Mouse (Mus musculus): ENCODE data around the gene Usmg5. TPM values are rescaled to one million over a fixed set of nuclear protein-coding genes. Genes with fewer than 3 reads are reported as not detected.
"Not testable (repeated sequence)": the region's sequence is repeated elsewhere in the genome, so short reads cannot be mapped to it uniquely, and the experiment has no call there.

The Usmg5 gene
- total RNA-seq (2014; rRNA removed) (620 and 786 TPM in 2 replicates), polyA plus RNA-seq (2015; fragmentation: Nextera tagmentation; extraction: Ambion mirVana) (1,971 and 2,037 TPM in 2 replicates)

DNA sequence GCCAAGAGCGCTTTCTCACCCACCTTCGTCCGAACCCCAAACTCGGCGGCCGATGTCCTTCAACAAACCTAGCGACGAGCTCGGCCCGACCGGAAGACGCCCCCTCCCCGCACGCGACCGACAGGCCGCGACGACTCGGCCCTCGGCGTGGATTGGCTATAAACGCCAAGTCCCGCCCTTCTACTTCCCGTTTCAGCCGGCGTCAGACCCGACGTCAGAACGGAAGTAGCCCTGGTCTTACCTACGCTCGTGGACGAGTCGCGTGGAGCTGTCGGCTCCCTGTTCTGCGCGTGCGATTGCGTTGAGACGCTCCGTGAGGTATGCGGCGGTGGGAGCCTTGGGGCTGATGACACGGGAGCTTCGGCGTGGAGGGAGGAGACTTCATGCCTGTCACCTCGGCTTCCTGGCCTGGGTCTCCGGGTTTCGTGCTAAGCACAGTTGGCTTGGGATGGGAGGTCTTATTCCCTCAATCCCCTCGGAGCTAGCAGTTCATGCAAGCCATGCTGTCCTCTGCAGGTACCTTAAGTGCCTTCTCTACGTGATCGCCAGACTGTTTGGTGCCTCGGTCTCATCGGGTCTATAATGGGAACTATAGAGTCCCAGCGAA, at the start of gene Usmg5, which contains the start of gene Pdcd11:
Gene Usmg5 (minus strand): TSS at position 98 of the 607 bp plus-strand sequence.
Gene Pdcd11 (plus strand): TSS at position 219 of the 607 bp plus-strand sequence.
- peaks cover 17% of the 10 kb centered on the region for H3K36me3 ChIP-seq (ENCODE audit: insufficient read depth, low read length)

GRCm38 (mm10) chr19:47139611-47140010, 49.2 kb upstream of the Usmg5 start:
- peak; percentile 41 for TF ChIP-seq CTCF (IDR thresholded peaks at IDR 0.05)
- ATAC-seq (ENCODE audit: low FRiP score), result not testable (repeated sequence)

More for the DNA sequence above, at the start of gene Usmg5, which contains the start of gene Pdcd11:
- Histone ChIP-seq H3K9me3 (ENCODE audit: low read length) (no peaks in the 10 kb centered on the region), H3K4me1 (ENCODE audit: insufficient read depth, low read length) (peaks cover 8% of the 10 kb centered on the region), H3K4me3 (ENCODE audit: low read depth, low read length) (peak within 1 kb of the TSS; percentile 86), H3K27ac (ENCODE audit: low read depth, low read length) (peak within 1 kb of the TSS; percentile 93), H3K4me2 (ENCODE audit: low read depth, low read length, poor library complexity, severe bottlenecking) (peak within 1 kb of the TSS; percentile 84), H3K9ac (replicated peaks; ENCODE audit: low read length, poor library complexity, severe bottlenecking) (peak within 1 kb of the TSS; percentile 97), H3K27me3 (ENCODE audit: insufficient read depth, low read length) (no peaks in the 10 kb centered on the region)
- peak; percentile 98 for ATAC-seq (ENCODE audit: low FRiP score)
- TF ChIP-seq CTCF (IDR thresholded peaks at IDR 0.05), result no peak
- under 1% methylated on average over 56 of the region's 56 CpGs for WGBS
- DNase-seq (ENCODE audit: low spot score), result peak; percentile 98

DNA sequence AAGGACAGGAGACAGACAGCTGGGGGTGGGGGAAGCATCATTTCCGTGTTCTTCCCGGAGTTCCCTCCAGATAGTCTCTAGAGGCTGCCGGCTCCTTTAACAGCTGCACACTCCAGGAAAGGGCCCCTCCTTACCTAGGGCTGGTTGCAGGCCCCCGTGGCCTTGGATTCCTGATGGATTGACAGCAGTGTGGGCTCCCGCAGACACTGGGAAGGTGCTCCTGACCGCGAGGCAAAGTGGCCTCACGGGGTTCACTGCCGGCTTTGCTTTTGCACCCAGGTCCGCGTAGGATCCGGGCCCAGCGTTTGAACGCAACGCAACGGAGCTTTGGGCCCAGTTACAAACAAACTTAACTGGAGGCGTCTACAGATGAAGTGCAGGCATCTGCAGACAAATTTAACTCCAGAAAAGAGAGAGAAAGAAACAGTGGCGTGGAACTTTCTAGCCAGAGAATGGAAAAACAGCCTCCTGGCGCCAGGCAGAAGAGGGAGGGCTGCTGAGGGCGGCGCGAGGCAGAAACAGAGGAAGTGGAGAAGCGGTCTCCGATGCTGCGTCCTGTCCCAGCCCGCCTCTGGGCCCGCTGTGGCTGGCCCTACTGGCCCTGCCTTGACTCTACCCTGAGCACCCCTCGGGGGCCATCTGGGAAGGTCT, 47.4 kb upstream of the Usmg5 start, which contains the start of gene Calhm2:
Gene Calhm2 (minus strand): TSS at position 524 of the 651 bp plus-strand sequence.
- peak within 1 kb of the TSS; percentile 22; the same call in 1 of the 2 replicates for H3K4me3 ChIP-seq (ENCODE audit: low read depth, low read length)
- H3K4me2 ChIP-seq (ENCODE audit: low read depth, low read length, poor library complexity, severe bottlenecking), result peak within 1 kb of the TSS; percentile 50
- WGBS, result 11% methylated on average over 28 of the region's 28 CpGs
- no peak within 1 kb of the TSS for H3K27ac ChIP-seq (ENCODE audit: low read depth, low read length)
- TF ChIP-seq CTCF (IDR thresholded peaks at IDR 0.05), result no peak
- DNase-seq (ENCODE audit: low spot score) (peak; percentile 35), ATAC-seq (ENCODE audit: low FRiP score) (no peak)
- peaks cover 5% of the 10 kb centered on the region; the same call in 1 of the 2 replicates for H3K4me1 ChIP-seq (ENCODE audit: insufficient read depth, low read length)
- no peaks in the 10 kb centered on the region; the same call in none of the 2 replicates for H3K27me3 ChIP-seq (ENCODE audit: insufficient read depth, low read length)
- no peaks in the 10 kb centered on the region for H3K9me3 ChIP-seq (ENCODE audit: low read length)
- no peaks in the 10 kb centered on the region for H3K36me3 ChIP-seq (ENCODE audit: insufficient read depth, low read length)
- H3K9ac ChIP-seq (replicated peaks; ENCODE audit: low read length, poor library complexity, severe bottlenecking), result peak within 1 kb of the TSS; percentile 50; the same call in 1 of the 2 replicates

More at GRCm38 (mm10) chr19:47139611-47140010, 49.2 kb upstream of the Usmg5 start:
- H3K4me1 ChIP-seq (ENCODE audit: insufficient read depth, low read length); H3K27ac ChIP-seq (ENCODE audit: low read depth, low read length); DNase-seq (ENCODE audit: low spot score); H3K9ac ChIP-seq (replicated peaks; ENCODE audit: low read length, poor library complexity, severe bottlenecking); H3K27me3 ChIP-seq (ENCODE audit: insufficient read depth, low read length); H3K4me3 ChIP-seq (ENCODE audit: low read depth, low read length); H3K9me3 ChIP-seq (ENCODE audit: low read length); H3K36me3 ChIP-seq (ENCODE audit: insufficient read depth, low read length); H3K4me2 ChIP-seq (ENCODE audit: low read depth, low read length, poor library complexity, severe bottlenecking): not testable (repeated sequence)
- 46% methylated on average over 7 of the region's 7 CpGs for WGBS

DNA sequence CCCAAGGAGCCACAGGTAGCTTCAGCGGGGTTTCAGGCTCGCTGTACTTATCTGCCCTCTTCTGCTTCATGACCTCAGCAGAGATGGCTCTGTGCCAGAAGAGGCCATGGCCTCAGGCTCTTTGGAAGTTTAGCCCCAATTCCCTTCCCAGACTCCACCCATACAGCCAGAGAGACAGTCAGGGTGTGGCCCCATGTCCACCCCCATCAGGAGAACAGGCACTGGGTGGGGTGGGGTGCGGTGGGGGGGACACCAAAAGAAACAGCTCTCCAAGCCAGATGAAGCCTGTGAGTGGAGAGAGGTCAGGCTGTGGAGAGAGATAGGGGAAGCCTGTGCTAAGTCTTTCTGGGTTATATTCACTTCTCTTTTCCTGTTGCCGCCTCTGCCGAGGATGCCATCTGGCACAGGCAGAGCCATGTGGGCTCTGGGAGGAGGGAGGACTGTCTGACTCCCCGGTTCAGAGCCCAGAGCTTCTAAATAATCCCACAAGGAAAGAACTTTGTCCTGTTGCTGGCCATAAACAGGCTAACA, 46.7 kb upstream of the Usmg5 start:
- WGBS, result 60% methylated on average over 6 of the region's 6 CpGs
- no peaks in the 10 kb centered on the region; the same call in none of the 2 replicates for H3K27me3 ChIP-seq (ENCODE audit: insufficient read depth, low read length)
- H3K9me3 ChIP-seq (ENCODE audit: low read length), result no peaks in the 10 kb centered on the region
- H3K36me3 ChIP-seq (ENCODE audit: insufficient read depth, low read length), result no peaks in the 10 kb centered on the region
- DNase-seq (ENCODE audit: low spot score) (peak; percentile 12), ATAC-seq (ENCODE audit: low FRiP score) (no peak)
- peak overlapping the region; percentile 50; the same call in 1 of the 2 replicates for H3K9ac ChIP-seq (replicated peaks; ENCODE audit: low read length, poor library complexity, severe bottlenecking)
- no peak overlapping the region for H3K27ac ChIP-seq (ENCODE audit: low read depth, low read length)
- 0 out of 2 replicates have a peak overlapping the region, but pooled peaks have one; percentile 22 for H3K4me3 ChIP-seq (ENCODE audit: low read depth, low read length)
- H3K4me2 ChIP-seq (ENCODE audit: low read depth, low read length, poor library complexity, severe bottlenecking), result peak overlapping the region; percentile 50
- no peak for TF ChIP-seq CTCF (IDR thresholded peaks at IDR 0.05)
- peaks cover 5% of the 10 kb centered on the region; the same call in 1 of the 2 replicates for H3K4me1 ChIP-seq (ENCODE audit: insufficient read depth, low read length)

DNA sequence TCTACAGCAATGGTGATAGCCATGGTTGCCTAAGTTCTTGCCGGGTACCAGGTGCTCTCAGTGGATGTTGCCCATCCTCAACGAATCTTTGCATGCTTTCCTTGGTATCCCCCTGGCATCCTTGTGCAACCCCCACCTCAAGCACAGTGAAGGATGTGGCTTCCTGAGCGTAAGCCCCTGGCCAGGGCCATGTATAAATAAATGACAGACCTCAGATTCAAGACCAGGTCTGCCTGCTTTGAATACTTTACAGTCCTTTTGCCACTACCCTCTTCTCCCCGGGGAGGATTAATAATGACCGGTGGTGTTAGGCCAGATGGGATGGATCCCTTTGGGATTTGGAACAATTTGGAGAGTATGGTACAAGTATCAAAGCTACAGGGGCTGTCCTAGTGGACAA, 45.7 kb upstream of the Usmg5 start:
- Histone ChIP-seq H3K9me3 (ENCODE audit: low read length) (no peaks in the 10 kb centered on the region), H3K9ac (replicated peaks; ENCODE audit: low read length, poor library complexity, severe bottlenecking) (no peak overlapping the region), H3K4me1 (ENCODE audit: insufficient read depth, low read length) (peaks cover 5% of the 10 kb centered on the region; the same call in 1 of the 2 replicates), H3K4me3 (ENCODE audit: low read depth, low read length) (no peak overlapping the region), H3K27me3 (ENCODE audit: insufficient read depth, low read length) (no peaks in the 10 kb centered on the region; the same call in none of the 2 replicates), H3K36me3 (ENCODE audit: insufficient read depth, low read length) (peaks cover 6% of the 10 kb centered on the region; the same call in 1 of the 2 replicates), H3K27ac (ENCODE audit: low read depth, low read length) (no peak overlapping the region), H3K4me2 (ENCODE audit: low read depth, low read length, poor library complexity, severe bottlenecking) (no peak overlapping the region)
- WGBS, result 88% methylated on average over 5 of the region's 5 CpGs
- TF ChIP-seq CTCF (IDR thresholded peaks at IDR 0.05), result no peak
- DNase-seq (ENCODE audit: low spot score) (no peak), ATAC-seq (ENCODE audit: low FRiP score) (no peak)
